18 mouse cellular contexts compared by ENCODE assay signal in the genomic region with DNA sequence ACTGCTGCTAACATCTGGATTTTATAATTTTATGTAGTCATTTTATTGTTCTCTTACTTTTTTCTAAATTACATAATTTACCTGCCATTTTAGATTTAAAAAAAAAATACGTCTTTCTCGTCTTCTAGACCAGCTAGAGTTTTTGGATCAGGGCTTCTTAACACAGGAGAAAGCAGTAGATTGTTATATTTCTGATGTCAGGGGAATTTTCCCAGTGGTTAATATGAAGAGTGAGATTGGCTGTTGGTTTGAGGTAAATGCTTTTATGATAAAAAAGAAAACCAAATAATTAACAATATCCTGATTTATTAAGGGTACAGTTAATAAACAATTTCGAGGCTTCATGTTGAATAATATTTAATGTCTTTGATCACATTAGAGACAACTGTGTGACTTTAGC.
"Had no signal": no experiment of that assay in that cellular context is flagged by ENCODE, and none has a peak within 500 bp of the region (broad histone marks: within the 10 kb centered on the region; RNA-seq: fewer than 3 reads in every experiment).

No protein-coding gene starts in this region.

- H3K27ac ChIP-seq: liver, embryonic 14.5 days; midbrain, embryonic 12.5 days; neural tube, embryonic 12.5 days had no signal

- ATAC-seq: midbrain, embryonic 16.5 days had no signal

- H3K36me3 ChIP-seq: midbrain, embryonic 12.5 days; neural tube, embryonic 12.5 days had no signal

- H3K4me1 ChIP-seq: midbrain, embryonic 12.5 days; neural tube, embryonic 12.5 days had no signal

- H3K27me3 ChIP-seq: megakaryocyte, embryonic 14.5 days; midbrain, embryonic 12.5 days; neural tube, embryonic 12.5 days had no signal

- H3K4me3 ChIP-seq: megakaryocyte, embryonic 14.5 days; midbrain, embryonic 12.5 days; neural tube, embryonic 12.5 days had no signal

- H3K4me2 ChIP-seq: lung, embryonic 14.5 days; midbrain, embryonic 12.5 days; neural tube, embryonic 12.5 days had no signal

- DNase-seq: lung, adult 18-20 months; lung, postnatal 10 days; lung, postnatal 4 days; midbrain, embryonic 14.5 days; retina, postnatal 1 day; right cerebral cortex, adult 18-20 months; right cerebral cortex, postnatal 25 days; right cerebral cortex, postnatal 4 days; spleen, adult 18-20 months; thymus, adult 18-20 months; thymus, postnatal 14 days; thymus, postnatal 36 days had no signal
